8 mouse cellular contexts compared by ENCODE assay signal in genomic region chr12:112576341-112576740, GRCm38 (mm10). TPM values are rescaled to one million over a fixed set of nuclear protein-coding genes. Genes with fewer than 3 reads are reported as not detected.
DNase-seq lines count a peak whose midpoint lies in the region; ATAC-seq and TF ChIP-seq lines count a peak whose summit lies in the region.

No protein-coding gene starts in this region.

- H3K36me3 ChIP-seq in kidney, postnatal 0 days (ENCODE audit: insufficient read depth, low read length): no peaks in the 10 kb centered on the region
- H3K36me3 ChIP-seq in ES-E14 (ENCODE audit: control insufficient read depth, insufficient read depth, low read length, poor library complexity, severe bottlenecking): no peaks in the 10 kb centered on the region
- H3K36me3 ChIP-seq in heart, embryonic 11.5 days (ENCODE audit: control insufficient read depth, insufficient read depth, low read length): no peaks in the 10 kb centered on the region
- no peaks in the 10 kb centered on the region for H3K36me3 ChIP-seq in liver, embryonic 11.5 days (ENCODE audit: control insufficient read depth, insufficient read depth, low read length)

- in situ Hi-C loops in ES-E14 (cut with MboI; ENCODE audit: low sequenced_read_pairs in 2 of 2, unreplicated experiment in 2 of 2): no loop called here

- WGBS in kidney, postnatal 0 days: 3% methylated on average over 6 of the region's 6 CpGs
- 11% methylated on average over 6 of the region's 6 CpGs for WGBS in heart, embryonic 11.5 days (ENCODE audit: insufficient replicate concordance)
- WGBS in liver, embryonic 11.5 days: 40% methylated on average over 6 of the region's 6 CpGs

- peak overlapping the region; percentile 16; the same call in 1 of the 2 replicates for H3K4me2 ChIP-seq in kidney, postnatal 0 days (ENCODE audit: low read length)
- H3K4me2 ChIP-seq in heart, embryonic 11.5 days: peak overlapping the region; percentile 40
- H3K4me2 ChIP-seq in liver, embryonic 11.5 days: 0 out of 2 replicates have a peak overlapping the region, but pooled peaks have one; percentile 18

- no peaks in the 10 kb centered on the region for H3K27me3 ChIP-seq in kidney, postnatal 0 days (ENCODE audit: insufficient read depth, low read length)
- H3K27me3 ChIP-seq in heart, embryonic 11.5 days (ENCODE audit: control insufficient read depth, insufficient read depth, low read length): no peaks in the 10 kb centered on the region
- H3K27me3 ChIP-seq in liver, embryonic 11.5 days (replicated peaks; ENCODE audit: control insufficient read depth, insufficient read depth, low read length): no peaks in the 10 kb centered on the region

- H3K9me3 ChIP-seq in kidney, postnatal 0 days (replicated peaks; ENCODE audit: low read length): no peaks in the 10 kb centered on the region
- H3K9me3 ChIP-seq in ES-E14 (ENCODE audit: control insufficient read depth, insufficient read depth, low read depth, low read length): no peaks in the 10 kb centered on the region
- no peaks in the 10 kb centered on the region; the same call in 1 of the 2 replicates for H3K9me3 ChIP-seq in heart, embryonic 11.5 days (replicated peaks; ENCODE audit: control insufficient read depth, low read length)
- no peaks in the 10 kb centered on the region for H3K9me3 ChIP-seq in liver, embryonic 11.5 days (ENCODE audit: control insufficient read depth, low read length)

- peak; percentile 91 for DNase-seq in kidney, postnatal 0 days (ENCODE audit: low spot score)
- no peak for DNase-seq in kidney, adult 9 months
- no peak for DNase-seq in ES-E14 (ENCODE audit: low read depth, low spot score)
- no peak for DNase-seq in liver, embryonic 11.5 days (ENCODE audit: low spot score)
- no peak for DNase-seq in adrenal gland, adult 2 months
- DNase-seq in adrenal gland, postnatal 10 days: no peak
- no peak for DNase-seq in embryo, embryonic 10 days (ENCODE audit: low spot score)

- H3K4me1 ChIP-seq in kidney, postnatal 0 days (replicated peaks; ENCODE audit: insufficient read depth, low read length): peaks cover 22% of the 10 kb centered on the region
- peaks cover 0 to 20% of the 10 kb centered on the region in 2 experiments; a peak in 3 of 4 replicates for H3K4me1 ChIP-seq in ES-E14 (ENCODE audit: control insufficient read depth in 2 of 2, insufficient read depth in 2 of 2, low read length in 2 of 2, poor library complexity in 1 of 2)
- peaks cover 24% of the 10 kb centered on the region for H3K4me1 ChIP-seq in heart, embryonic 11.5 days (ENCODE audit: control insufficient read depth, insufficient read depth, low read length)
- H3K4me1 ChIP-seq in liver, embryonic 11.5 days (replicated peaks; ENCODE audit: control insufficient read depth, insufficient read depth, low read length): peaks cover 19% of the 10 kb centered on the region

- peak; percentile 27; the same call in 1 of the 2 replicates for ATAC-seq in kidney, postnatal 0 days (replicated peaks; ENCODE audit: low FRiP score, low read depth)
- peak; percentile 58 for ATAC-seq in heart, embryonic 11.5 days (replicated peaks; ENCODE audit: insufficient number of reproducible peaks, low FRiP score, low TSS enrichment)
- peak; percentile 14; the same call in 1 of the 2 replicates for ATAC-seq in liver, embryonic 11.5 days (replicated peaks; ENCODE audit: low FRiP score)

- peak overlapping the region; percentile 92 for H3K27ac ChIP-seq in kidney, postnatal 0 days
- H3K27ac ChIP-seq in ES-E14 (ENCODE audit: insufficient read depth, low read depth, low read length, poor library complexity, severe bottlenecking): peak overlapping the region; percentile 57; the same call in 1 of the 2 replicates
- H3K27ac ChIP-seq in heart, embryonic 11.5 days (ENCODE audit: low read depth, low read length): peak overlapping the region; percentile 78
- H3K27ac ChIP-seq in liver, embryonic 11.5 days (ENCODE audit: low read depth, low read length): peak overlapping the region; percentile 71; the same call in 1 of the 2 replicates

- no peak overlapping the region for H3K4me3 ChIP-seq in kidney, postnatal 0 days (replicated peaks; ENCODE audit: low read depth, low read length)
- peak overlapping the region in 1 of 2 experiments; percentile 9; a peak in 1 of 4 replicates for H3K4me3 ChIP-seq in ES-E14 (ENCODE audit: insufficient read depth in 1 of 2, low read depth in 1 of 2, low read length in 2 of 2, poor library complexity in 1 of 2, severe bottlenecking in 1 of 2)
- no peak overlapping the region for H3K4me3 ChIP-seq in heart, embryonic 11.5 days (ENCODE audit: low read depth, low read length)
- H3K4me3 ChIP-seq in liver, embryonic 11.5 days (ENCODE audit: low read depth, low read length): no peak overlapping the region

- 0 out of 2 replicates have a peak overlapping the region, but pooled peaks have one; percentile 27 for H3K9ac ChIP-seq in kidney, postnatal 0 days (ENCODE audit: low read depth, low read length)
- H3K9ac ChIP-seq in ES-E14 (ENCODE audit: insufficient read depth, low read depth, low read length, poor library complexity, severe bottlenecking): peak overlapping the region; percentile 23; the same call in 1 of the 2 replicates
- peak overlapping the region; percentile 49; the same call in 1 of the 2 replicates for H3K9ac ChIP-seq in heart, embryonic 11.5 days (ENCODE audit: low read depth, low read length)
- peak overlapping the region; percentile 30; the same call in 1 of the 2 replicates for H3K9ac ChIP-seq in liver, embryonic 11.5 days (ENCODE audit: low read depth, low read length)

- no peak for TF ChIP-seq CTCF in kidney, postnatal 0 days (IDR thresholded peaks at IDR 0.05; ENCODE audit: low read depth)

TF ChIP-seq in ES-E14, 5 proteins besides CTCF, POLR2A, EP300 and RAD21:
- TF ChIP-seq MAFK (IDR thresholded peaks at IDR 0.05; ENCODE audit: insufficient read depth, low read depth, low read length) (no peak), CHD2 (IDR thresholded peaks at IDR 0.05; ENCODE audit: low read depth, low read length) (no peak), ZNF384 (IDR thresholded peaks at IDR 0.05; ENCODE audit: low read depth, low read length) (no peak), HCFC1 (IDR thresholded peaks at IDR 0.05; ENCODE audit: borderline replicate concordance, insufficient read depth, low read length) (no peak), ZC3H11A (IDR thresholded peaks at IDR 0.05; ENCODE audit: borderline replicate concordance, low read depth, low read length) (no peak)

RNA-seq across cellular contexts. Expression of gene Inf2, which starts 12.2 kb away (rescaled TPM):
- polyA plus RNA-seq in kidney, postnatal 0 days (2015; fragmentation: Nextera tagmentation; extraction: Ambion mirVana): 2.5 and 3.8 TPM in 2 replicates
- 17.8 and 21.0 TPM in 2 replicates for total RNA-seq in ES-E14 (2012; rRNA removed)
- 3.2 and 3.8 TPM in 2 replicates for polyA plus RNA-seq in heart, embryonic 11.5 days (2014; fragmentation: Nextera tagmentation; extraction: Ambion mirVana)
- polyA plus RNA-seq in liver, embryonic 11.5 days (2014; fragmentation: Nextera tagmentation; extraction: Ambion mirVana): 4.6 and 6.5 TPM in 2 replicates
- 10 to 100 TPM; 20.7 to 40.6 TPM for total RNA-seq in adrenal gland, adult 2 months (2021)
- polyA plus RNA-seq in adrenal gland, adult 2 months (2012; rRNA removed): 45.0 and 47.9 TPM in 2 replicates
- 10 to 100 TPM; 21.7 to 25.4 TPM for total RNA-seq in adrenal gland, postnatal 10 days (2021)

RNA-seq across cellular contexts. Expression of gene Adssl1, which starts 43.5 kb away (rescaled TPM):
- polyA plus RNA-seq in kidney, postnatal 0 days (2015; fragmentation: Nextera tagmentation; extraction: Ambion mirVana): 13.4 and 14.5 TPM in 2 replicates
- total RNA-seq in ES-E14 (2012; rRNA removed): 2.0 and 2.4 TPM in 2 replicates
- polyA plus RNA-seq in heart, embryonic 11.5 days (2014; fragmentation: Nextera tagmentation; extraction: Ambion mirVana): 73.3 and 75.2 TPM in 2 replicates
- polyA plus RNA-seq in liver, embryonic 11.5 days (2014; fragmentation: Nextera tagmentation; extraction: Ambion mirVana): 5.6 and 7.4 TPM in 2 replicates
- 10 to 100 TPM; 10.7 to 39.1 TPM for total RNA-seq in adrenal gland, adult 2 months (2021)
- 10.6 and 11.0 TPM in 2 replicates for polyA plus RNA-seq in adrenal gland, adult 2 months (2012; rRNA removed)
- 10 to 100 TPM; 42.9 to 72.4 TPM for total RNA-seq in adrenal gland, postnatal 10 days (2021)

RNA-seq across cellular contexts. Expression of gene Tmem179, which starts 59.8 kb away (rescaled TPM):
- 0.25 and 0.27 TPM in 2 replicates for polyA plus RNA-seq in kidney, postnatal 0 days (2015; fragmentation: Nextera tagmentation; extraction: Ambion mirVana)
- total RNA-seq in ES-E14 (2012; rRNA removed): 3.1 and 3.5 TPM in 2 replicates
- polyA plus RNA-seq in heart, embryonic 11.5 days (2014; fragmentation: Nextera tagmentation; extraction: Ambion mirVana): 0.69 and 0.73 TPM in 2 replicates
- polyA plus RNA-seq in liver, embryonic 11.5 days (2014; fragmentation: Nextera tagmentation; extraction: Ambion mirVana): 0.70 and 0.71 TPM in 2 replicates
- 10 to 100 TPM in 1 of 2 experiments, 1 to 10 TPM in 1; 2.7 to 10.5 TPM for total RNA-seq in adrenal gland, adult 2 months (2021)
- polyA plus RNA-seq in adrenal gland, adult 2 months (2012; rRNA removed): 6.1 and 8.8 TPM in 2 replicates
- 1 to 10 TPM; 4.8 to 6.8 TPM for total RNA-seq in adrenal gland, postnatal 10 days (2021)
